Mouse (Mus musculus) CH12.LX (cell line): ENCODE data around the gene Opalin. TPM values are rescaled to one million over a fixed set of nuclear protein-coding genes. Genes with fewer than 3 reads are reported as not detected.

ENCODE experiments used
- DNase-seq: peaks from one replicate; pipeline ENCODE4 v3.0.0-alpha.2; 2013; ENCODE audit errors: extremely low read depth
- H3K27ac ChIP-seq: 2 replicates; pipeline ENCODE4 v1.5.1; 2012; ENCODE audit warnings: low read depth, mild to moderate bottlenecking, control low read depth, moderate library complexity; ENCODE audit not compliant: insufficient read depth
- H3K27me3 ChIP-seq: replicated peaks from 2 replicates; pipeline ENCODE3; 2012; ENCODE audit warnings: inconsistent platforms
- H3K36me3 ChIP-seq, 2 experiments: replicated peaks in 1 of 2; 2 replicates each; pipeline versions ENCODE3 to v1.6.1; 2012; ENCODE audit warnings: inconsistent platforms in 1 of 2, low read length in 1 of 2, mild to moderate bottlenecking in 1 of 2, mixed read lengths in 1 of 2, moderate library complexity in 1 of 2; ENCODE audit not compliant: control insufficient read depth in 1 of 2, insufficient read depth in 1 of 2
- H3K4me1 ChIP-seq, 2 experiments: 2 replicates each; pipeline ENCODE4 v1.6.1; 2012; ENCODE audit warnings: inconsistent platforms in 1 of 2, moderate library complexity in 1 of 2; ENCODE audit not compliant: insufficient read depth in 2 of 2, control insufficient read depth in 1 of 2
- H3K4me2 ChIP-seq: 2 replicates; pipeline ENCODE4 v1.6.1; 2012; ENCODE audit warnings: low read depth, mild to moderate bottlenecking, control low read depth; ENCODE audit not compliant: poor library complexity, insufficient read depth, severe bottlenecking
- H3K4me3 ChIP-seq, 3 experiments: fragments of 150-350 bp in 1 of 3; sonication (generic) in 1 of 3; replicated peaks in 1 of 3; 2 replicates each; pipeline versions ENCODE3 to v1.5.1; 2011 to 2012; ENCODE audit warnings: low read depth in 2 of 3, low read length in 2 of 3, mild to moderate bottlenecking in 2 of 3, moderate library complexity in 2 of 3, control low read depth in 1 of 3, improper control_type of control experiment in 1 of 3, inconsistent platforms in 1 of 3, mixed read lengths in 1 of 3; ENCODE audit not compliant: poor library complexity in 1 of 3
- H3K79me2 ChIP-seq: replicated peaks from 2 replicates; pipeline ENCODE4 v1.6.1; 2012; ENCODE audit warnings: mild to moderate bottlenecking, moderate library complexity; ENCODE audit not compliant: control insufficient read depth, poor library complexity, insufficient read depth, severe bottlenecking; ENCODE audit errors: extremely low read depth
- H3K9ac ChIP-seq: 2 replicates; pipeline ENCODE4 v1.6.1; 2012; ENCODE audit warnings: low read depth, mild to moderate bottlenecking, control low read depth, moderate library complexity; ENCODE audit not compliant: insufficient read depth
- H3K9me3 ChIP-seq: replicated peaks from 2 replicates; pipeline ENCODE3; 2012; ENCODE audit warnings: low read length, inconsistent platforms, mixed read lengths
- BHLHE40 ChIP-seq: IDR thresholded peaks from 2 replicates; pipeline ENCODE4 v1.6.1; 2011; ENCODE audit warnings: mild to moderate bottlenecking, low read depth, low read length, improper control_type of control experiment
- CTCF ChIP-seq, 2 experiments: IDR thresholded peaks in 1 of 2; conservative IDR thresholded peaks in 1 of 2; 2 replicates each; pipeline ENCODE4 v1.5.1; 2011 to 2012; ENCODE audit warnings: low read depth in 2 of 2, low read length in 2 of 2, improper control_type of control experiment in 1 of 2, inconsistent platforms in 1 of 2, mild to moderate bottlenecking in 1 of 2, moderate library complexity in 1 of 2
- E2F4 ChIP-seq: IDR thresholded peaks from 2 replicates; pipeline ENCODE4 v1.6.1; 2011; ENCODE audit warnings: low read depth, low read length, improper control_type of control experiment; ENCODE audit not compliant: insufficient replicate concordance
- JUND ChIP-seq: conservative IDR thresholded peaks from 2 replicates; pipeline ENCODE4 v1.6.1; 2011; ENCODE audit warnings: low read depth, low read length, improper control_type of control experiment
- KAT2A ChIP-seq: IDR thresholded peaks from 2 replicates; pipeline ENCODE4 v1.6.1; 2012; ENCODE audit warnings: low read length, improper control_type of control experiment, inconsistent platforms; ENCODE audit not compliant: insufficient replicate concordance
- MAZ ChIP-seq: IDR thresholded peaks from 2 replicates; pipeline ENCODE4 v1.6.1; 2012; ENCODE audit warnings: low read depth, mild to moderate bottlenecking, inconsistent platforms, low read length, improper control_type of control experiment, moderate library complexity
- MEF2A ChIP-seq: IDR thresholded peaks from 2 replicates; pipeline ENCODE4 v1.6.1; 2014; ENCODE audit warnings: low read depth, mild to moderate bottlenecking, inconsistent platforms, low read length, improper control_type of control experiment, borderline replicate concordance
- MXI1 ChIP-seq: IDR thresholded peaks from 2 replicates; pipeline ENCODE4 v1.6.1; 2011; ENCODE audit warnings: mild to moderate bottlenecking, low read depth, low read length, improper control_type of control experiment
- MYC ChIP-seq: IDR thresholded peaks from 2 replicates; pipeline ENCODE4 v1.6.1; 2011; ENCODE audit warnings: low read depth, mild to moderate bottlenecking, improper control_type of control experiment, low read length
- PAX5 ChIP-seq: IDR thresholded peaks from 2 replicates; pipeline ENCODE4 v1.6.1; 2012; ENCODE audit warnings: low read length, inconsistent platforms, mixed read lengths
- RAD21 ChIP-seq: IDR thresholded peaks from 2 replicates; pipeline ENCODE4 v1.6.1; 2011; ENCODE audit warnings: low read depth, mild to moderate bottlenecking, low read length, improper control_type of control experiment, moderate library complexity
- RCOR1 ChIP-seq: conservative IDR thresholded peaks from 2 replicates; pipeline ENCODE4 v1.6.1; 2012; ENCODE audit warnings: low read depth, mild to moderate bottlenecking, inconsistent platforms, low read length, improper control_type of control experiment
- SMC3 ChIP-seq: IDR thresholded peaks from 2 replicates; pipeline ENCODE4 v1.6.1; 2011; ENCODE audit warnings: low read depth, low read length, improper control_type of control experiment
- TBP ChIP-seq: conservative IDR thresholded peaks from 2 replicates; pipeline ENCODE4 v1.6.1; 2011; ENCODE audit warnings: low read depth, low read length, improper control_type of control experiment
- TCF12 ChIP-seq: IDR thresholded peaks from 2 replicates; pipeline ENCODE4 v1.6.1; 2014; ENCODE audit warnings: low read depth, mild to moderate bottlenecking, inconsistent platforms, low read length, improper control_type of control experiment
- UBTF ChIP-seq: IDR thresholded peaks from 2 replicates; pipeline ENCODE4 v1.6.1; 2012; ENCODE audit warnings: low read depth, mild to moderate bottlenecking, inconsistent platforms, low read length, improper control_type of control experiment, moderate library complexity
- ZKSCAN1 ChIP-seq: IDR thresholded peaks from 2 replicates; pipeline ENCODE4 v1.6.1; 2012; ENCODE audit warnings: low read depth, inconsistent platforms, low read length, improper control_type of control experiment, borderline replicate concordance
- ZNF384 ChIP-seq: IDR thresholded peaks from 2 replicates; pipeline ENCODE4 v1.6.1; 2012; ENCODE audit warnings: low read depth, low read length, improper control_type of control experiment, inconsistent platforms
- dilution Hi-C: fragments of 300-500 bp; cut with MboI; formaldehyde crosslinking; loops from 2 replicates; pipeline ENCODE4 v1.14.3; 2020; ENCODE audit warnings: low sequenced_read_pairs; ENCODE audit not compliant: extremely low pct_unique_long_range_greater_than_20kb, extremely low pct_ligation_motif_present
- in situ Hi-C: fragments of 300-500 bp; cut with MboI; formaldehyde crosslinking; loops from 3 replicates; pipeline ENCODE4 v1.14.3; 2019; ENCODE audit warnings: low sequenced_read_pairs, low pct_ligation_motif_present, low pct_unique_long_range_greater_than_20kb, mixed read lengths
- polyA plus RNA-seq: library from polyadenylated mRNA; unstranded; fragments of >175 nt; gene quantifications from 2 replicates; pipeline ENCODE4 v1.2.1, GENCODE M21; 2012; ENCODE audit warnings: low read depth; ENCODE audit not compliant: insufficient read length
- total RNA-seq, 2 experiments: library from RNA; depleted of rRNA; stranded (reverse); fragments of 300-350 nt in 1 of 2; fragments of >200 nt in 1 of 2; gene quantifications; 2 replicates each; pipeline ENCODE4 v1.2.3; 2012 to 2014

Opalin gene
- total and polyA plus RNA-seq, 3 experiments: not detected

- Histone ChIP-seq H3K9me3 (no peaks in the 10 kb centered on the region), H3K9ac (no peak overlapping the region), H3K27me3 (peaks cover 14% of the 10 kb centered on the region), H3K79me2 (no peaks in the 10 kb centered on the region), H3K4me1 (peaks cover 0 to 6% of the 10 kb centered on the region in 2 experiments; a peak in 1 of 4 replicates), H3K36me3 (no peaks in the 10 kb centered on the region), H3K4me3 (no peak overlapping the region), H3K27ac (no peak overlapping the region), H3K4me2 (no peak overlapping the region)
- in situ Hi-C loops: no loop called here
- TF ChIP-seq UBTF: no peak
- TF ChIP-seq CTCF (conservative IDR thresholded peaks at IDR 0.05 in 1 of 2, IDR thresholded peaks at IDR 0.05 in 1 of 2; ENCODE audit: low read depth in 2 of 2, low read length in 2 of 2): no peak
- TF ChIP-seq TBP: no peak
- no peak for TF ChIP-seq MEF2A
- TF ChIP-seq SMC3: no peak
- no peak for TF ChIP-seq ZNF384
- no peak for TF ChIP-seq JUND
- no peak for TF ChIP-seq TCF12
- TF ChIP-seq ZKSCAN1: no peak
- no peak for TF ChIP-seq MXI1
- no peak for TF ChIP-seq PAX5
- TF ChIP-seq MYC: no peak
- no peak for TF ChIP-seq KAT2A
- no peak for TF ChIP-seq RAD21
- TF ChIP-seq E2F4: no peak
- no peak for TF ChIP-seq BHLHE40
- TF ChIP-seq RCOR1: no peak
- TF ChIP-seq MAZ: no peak
- dilution Hi-C loops: no loop called here
- DNase-seq: no peak
These were observed 30.6 kb upstream of the Opalin start for GRCm38 (mm10) chr19:41107530-41107929.

GRCm38 (mm10) chr19:41104922-41105321 lies 28.0 kb upstream of the Opalin start:
- TF ChIP-seq SMC3 (peak; percentile 68), ZKSCAN1 (no peak), TBP (no peak), RAD21 (peak; percentile 87), CTCF (conservative IDR thresholded peaks at IDR 0.05 in 1 of 2, IDR thresholded peaks at IDR 0.05 in 1 of 2; ENCODE audit: low read depth in 2 of 2, low read length in 2 of 2) (peak; percentile 60 to 82), BHLHE40 (no peak)
- in situ Hi-C loops: no loop called here

More at GRCm38 (mm10) chr19:41104922-41105321, 28.0 kb upstream of the Opalin start:
- H3K36me3 ChIP-seq: no peaks in the 10 kb centered on the region
- H3K9ac ChIP-seq: no peak overlapping the region
- no peaks in the 10 kb centered on the region for H3K9me3 ChIP-seq
- H3K4me1 ChIP-seq: peaks cover 0 to 6% of the 10 kb centered on the region in 2 experiments; a peak in 2 of 4 replicates
- DNase-seq: peak; percentile 48
- peaks cover 17% of the 10 kb centered on the region for H3K27me3 ChIP-seq
- dilution Hi-C loops: no loop called here
- H3K27ac ChIP-seq: no peak overlapping the region
- no peaks in the 10 kb centered on the region for H3K79me2 ChIP-seq
- H3K4me3 ChIP-seq: no peak overlapping the region
- no peak overlapping the region for H3K4me2 ChIP-seq
